Mouse (Mus musculus): ENCODE data around the gene Rexo5.

DNA sequence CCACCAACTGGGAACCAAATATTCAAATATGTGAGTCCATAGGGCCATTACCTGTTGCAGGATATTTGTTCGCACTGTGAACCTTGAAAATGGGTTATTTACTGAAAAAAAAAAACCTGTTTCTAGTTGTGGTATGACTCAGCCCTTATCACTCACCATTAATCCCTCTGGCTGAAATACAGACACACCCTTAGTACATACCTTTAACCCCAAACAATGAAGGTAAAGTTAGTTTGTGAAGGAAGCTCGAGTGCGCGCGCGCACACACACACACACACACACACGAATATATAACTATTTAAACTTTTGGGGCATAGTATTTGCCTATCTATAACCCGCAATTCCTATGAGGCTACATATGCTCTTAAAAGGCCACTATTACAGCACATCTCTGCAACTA, 23.9 kb upstream of the Rexo5 start:
- TF ChIP-seq CTCF (IDR thresholded peaks at IDR 0.05; ENCODE audit: extremely low read depth, insufficient read length, insufficient replicate concordance, low read depth, low read length), result no peak
- TF ChIP-seq POLR2A (IDR thresholded peaks at IDR 0.05; ENCODE audit: low read depth, low read length), result no peak

All from small intestine, adult 2 months (tissue).